Mouse (Mus musculus) forebrain, postnatal 0 days (tissue): ENCODE measurements around the gene Tvp23a. TPM values are rescaled to one million over a fixed set of nuclear protein-coding genes. Genes with fewer than 3 reads are reported as not detected.

Source experiments
- ATAC-seq: fragments of 200-750 bp; cut with Nextera tagmentation; 2 replicates; pipeline ENCODE4 v1.8.0; 2017; ENCODE audit warnings: mild to moderate bottlenecking, moderate library complexity
- DNase-seq: peaks from one replicate; pipeline ENCODE4 v3.0.0-alpha.2; 2015
- H3K27ac ChIP-seq: fragments of 300-500 bp; sonication (generic); 2 replicates; pipeline ENCODE4 v1.5.1; 2014; ENCODE audit warnings: low read depth, mild to moderate bottlenecking, antibody characterized with exemption, low read length, moderate library complexity, mixed read lengths
- H3K27me3 ChIP-seq: fragments of 300-500 bp; sonication (generic); 2 replicates; pipeline ENCODE4 v1.6.1; 2014; ENCODE audit warnings: mild to moderate bottlenecking, low read length, mixed read lengths; ENCODE audit not compliant: insufficient read depth
- H3K36me3 ChIP-seq: fragments of 300-500 bp; sonication (generic); 2 replicates; pipeline ENCODE4 v1.6.1; 2014; ENCODE audit warnings: mild to moderate bottlenecking, moderate library complexity; ENCODE audit not compliant: insufficient read depth
- H3K4me1 ChIP-seq: fragments of 300-500 bp; sonication (generic); 2 replicates; pipeline ENCODE4 v1.6.1; 2014; ENCODE audit warnings: antibody characterized with exemption; ENCODE audit not compliant: insufficient read depth
- H3K4me2 ChIP-seq: fragments of 300-500 bp; sonication (generic); 2 replicates; pipeline ENCODE4 v1.6.1; 2014; ENCODE audit warnings: low read depth, mild to moderate bottlenecking, moderate library complexity
- H3K4me3 ChIP-seq: fragments of 300-500 bp; sonication (generic); 2 replicates; pipeline ENCODE4 v1.5.1; 2014; ENCODE audit warnings: low read depth, low read length, mixed read lengths
- H3K9ac ChIP-seq: fragments of 300-500 bp; sonication (generic); 2 replicates; pipeline ENCODE4 v1.6.1; 2014; ENCODE audit warnings: mild to moderate bottlenecking
- H3K9me3 ChIP-seq: fragments of 300-500 bp; sonication (generic); 2 replicates; pipeline ENCODE4 v1.6.1; 2016; ENCODE audit warnings: low read length
- CTCF ChIP-seq: sonication (generic); IDR thresholded peaks from 2 replicates; pipeline ENCODE4 v1.5.1; 2016; ENCODE audit warnings: antibody characterized with exemption, control low read depth, low read depth
- WGBS: fragments of 180-500 bp; shearing (Covaris S2); extraction: QIAGEN DNeasy Blood & Tissue Kit; methylation state at CpG from one replicate; pipeline ENCODE4 v1.1.7; 2014; 5-methylcytosine and 5-hydroxymethylcytosine counted together
- polyA plus RNA-seq: library from polyadenylated mRNA; unstranded; fragments of >200 nt; fragmentation: Nextera tagmentation; extraction: Ambion mirVana; gene quantifications from 2 replicates; pipeline ENCODE4 v1.2.1, GENCODE M21; 2015
- total RNA-seq: library from RNA; depleted of rRNA; stranded (reverse); fragments of >200 nt; gene quantifications from 2 replicates; pipeline ENCODE4 v1.2.3, GENCODE M21; 2014; rRNA removed

Gene Tvp23a
- 61.9 and 78.1 TPM in 2 replicates for total RNA-seq
- 37.6 and 46.3 TPM in 2 replicates for polyA plus RNA-seq

GRCm38 (mm10) chr16:10447264-10447594, at the start of gene Tvp23a:
Gene Tvp23a (minus strand): TSS chr16:10447362.
- TF ChIP-seq CTCF = peak; percentile 39
- DNase-seq (peak; percentile 94), ATAC-seq (peak; percentile 99)
- Histone ChIP-seq H3K9me3 (no peaks in the 10 kb centered on the region), H3K4me1 (peaks cover 14% of the 10 kb centered on the region), H3K4me2 (peak within 1 kb of the TSS; percentile 81), H3K27ac (peak within 1 kb of the TSS; percentile 91), H3K27me3 (no peaks in the 10 kb centered on the region), H3K9ac (peak within 1 kb of the TSS; percentile 82), H3K4me3 (peak within 1 kb of the TSS; percentile 60), H3K36me3 (no peaks in the 10 kb centered on the region)
- WGBS = 2% methylated on average over 12 of the region's 12 CpGs

- Histone ChIP-seq H3K9ac (no peak overlapping the region), H3K27me3 (no peaks in the 10 kb centered on the region), H3K4me1 (no peaks in the 10 kb centered on the region), H3K36me3 (no peaks in the 10 kb centered on the region), H3K4me2 (no peak overlapping the region), H3K9me3 (no peaks in the 10 kb centered on the region), H3K27ac (no peak overlapping the region), H3K4me3 (no peak overlapping the region)
- 76% methylated on average over 2 of the region's 2 CpGs for WGBS
- DNase-seq (no peak), ATAC-seq (no peak)
- TF ChIP-seq CTCF = no peak
Observed at GRCm38 (mm10) chr16:10495824-10496298, 48.7 kb upstream of the Tvp23a start.

- no peak for TF ChIP-seq CTCF
- no peaks in the 10 kb centered on the region for H3K27me3 ChIP-seq
- no peaks in the 10 kb centered on the region for H3K4me1 ChIP-seq
- no peak overlapping the region for H3K27ac ChIP-seq
- H3K36me3 ChIP-seq = no peaks in the 10 kb centered on the region
- WGBS = 91% methylated on average over 3 of the region's 3 CpGs
- H3K9ac ChIP-seq = no peak overlapping the region
- no peak overlapping the region for H3K4me2 ChIP-seq
- H3K4me3 ChIP-seq = no peak overlapping the region
- DNase-seq (no peak), ATAC-seq (no peak)
- no peaks in the 10 kb centered on the region for H3K9me3 ChIP-seq
Observed at GRCm38 (mm10) chr16:10492587-10492986, 45.4 kb upstream of the Tvp23a start.

- Histone ChIP-seq H3K27me3 (no peaks in the 10 kb centered on the region), H3K4me3 (no peak overlapping the region), H3K4me1 (no peaks in the 10 kb centered on the region), H3K4me2 (no peak overlapping the region), H3K27ac (no peak overlapping the region), H3K9ac (no peak overlapping the region), H3K9me3 (no peaks in the 10 kb centered on the region), H3K36me3 (no peaks in the 10 kb centered on the region)
- no peak for DNase-seq
- ATAC-seq = no peak
- 90% methylated on average over 4 of the region's 4 CpGs for WGBS
- no peak for TF ChIP-seq CTCF
Observed at GRCm38 (mm10) chr16:10491716-10492115, 44.6 kb upstream of the Tvp23a start.

- 86% methylated on average over 18 of the region's 18 CpGs for WGBS
- no peak for DNase-seq
- no peak for TF ChIP-seq CTCF
- Histone ChIP-seq H3K4me1 (no peaks in the 10 kb centered on the region), H3K4me3 (no peak overlapping the region), H3K9ac (no peak overlapping the region), H3K27me3 (no peaks in the 10 kb centered on the region), H3K9me3 (no peaks in the 10 kb centered on the region), H3K27ac (no peak overlapping the region), H3K4me2 (no peak overlapping the region), H3K36me3 (no peaks in the 10 kb centered on the region)
- ATAC-seq = no peak
Observed at GRCm38 (mm10) chr16:10490503-10491150, 43.5 kb upstream of the Tvp23a start.

GRCm38 (mm10) chr16:10489904-10490457, 42.8 kb upstream of the Tvp23a start:
- DNase-seq = no peak
- Histone ChIP-seq H3K9me3 (no peaks in the 10 kb centered on the region), H3K27me3 (no peaks in the 10 kb centered on the region), H3K9ac (no peak overlapping the region), H3K4me3 (no peak overlapping the region), H3K4me2 (peak overlapping the region; percentile 23), H3K27ac (no peak overlapping the region), H3K36me3 (no peaks in the 10 kb centered on the region), H3K4me1 (no peaks in the 10 kb centered on the region)
- no peak for TF ChIP-seq CTCF
- no peak for ATAC-seq
- WGBS = 18% methylated on average over 13 of the region's 14 CpGs

- Histone ChIP-seq H3K27ac (no peak overlapping the region), H3K4me1 (no peaks in the 10 kb centered on the region), H3K4me3 (no peak overlapping the region), H3K4me2 (peak overlapping the region; percentile 23), H3K27me3 (no peaks in the 10 kb centered on the region), H3K36me3 (no peaks in the 10 kb centered on the region), H3K9ac (no peak overlapping the region), H3K9me3 (no peaks in the 10 kb centered on the region)
- 12% methylated on average over 9 of the region's 9 CpGs for WGBS
- DNase-seq = no peak
- no peak for ATAC-seq
- TF ChIP-seq CTCF = no peak
Observed at GRCm38 (mm10) chr16:10489483-10489882, 42.3 kb upstream of the Tvp23a start.
